Mouse (Mus musculus) heart, postnatal 36 days (tissue): ENCODE data around the gene Cyth3. TPM values are rescaled to one million over a fixed set of nuclear protein-coding genes. Genes with fewer than 3 reads are reported as not detected.

Source experiments
- DNase-seq, 2 experiments: peaks; one replicate each; pipeline ENCODE4 v3.0.0; 2021 to 2022
- intact Hi-C: fragments of 180-260 bp; cut with DNase I; formaldehyde crosslinking; loops from one replicate; pipeline ENCODE4 v1.15.1; 2025
- total RNA-seq, 2 experiments: library from RNA; stranded (reverse); gene quantifications; 2 replicates each; pipeline ENCODE4 v1.2.3; 2021

Gene Cyth3
- total RNA-seq, result 10 to 100 TPM; 34.7 to 40.7 TPM

GRCm38 (mm10) chr5:143621893-143622622, at the start of gene Cyth3:
TSS of gene Cyth3 (plus strand) at chr5:143622447.
- intact Hi-C loops, result loop anchor here (2.0 kb wide), 1 partner anchor 49 kb away; no protein-coding TSS in a partner anchor
- DNase-seq, result peak; percentile 98 to 99

GRCm38 (mm10) chr5:143573067-143573466, 49.2 kb upstream of the Cyth3 start:
- DNase-seq, result no peak
- intact Hi-C loops, result loop anchor here (2.0 kb wide), 1 partner anchor 50 kb away; the partner anchor contains the start of gene Cyth3

GRCm38 (mm10) chr5:143574261-143575178, 47.7 kb upstream of the Cyth3 start:
- DNase-seq, result peak in 1 of 2 experiments; percentile 26
- intact Hi-C loops, result no loop called here

GRCm38 (mm10) chr5:143579537-143580203, 42.6 kb upstream of the Cyth3 start:
- intact Hi-C loops, result no loop called here
- peak in 1 of 2 experiments; percentile 33 for DNase-seq

- no peak for DNase-seq
- intact Hi-C loops, result no loop called here
These were observed 41.3 kb upstream of the Cyth3 start for GRCm38 (mm10) chr5:143580982-143581381.

- intact Hi-C loops, result no loop called here
- no peak for DNase-seq
These were observed 40.4 kb upstream of the Cyth3 start for GRCm38 (mm10) chr5:143581874-143582273.

- intact Hi-C loops, result no loop called here
- DNase-seq, result no peak
These were observed 39.2 kb upstream of the Cyth3 start for GRCm38 (mm10) chr5:143583081-143583480.

GRCm38 (mm10) chr5:143584982-143585381, 37.3 kb upstream of the Cyth3 start:
- intact Hi-C loops, result no loop called here

GRCm38 (mm10) chr5:143586386-143586785, 35.9 kb upstream of the Cyth3 start:
- no peak for DNase-seq

More at GRCm38 (mm10) chr5:143584982-143585381, 37.3 kb upstream of the Cyth3 start:
- DNase-seq, result no peak

GRCm38 (mm10) chr5:143589108-143589507, 33.1 kb upstream of the Cyth3 start:
- DNase-seq, result no peak
- intact Hi-C loops, result no loop called here

More at GRCm38 (mm10) chr5:143586386-143586785, 35.9 kb upstream of the Cyth3 start:
- intact Hi-C loops, result no loop called here

- no peak for DNase-seq
- intact Hi-C loops, result no loop called here
These were observed 29.3 kb upstream of the Cyth3 start for GRCm38 (mm10) chr5:143592926-143593325.

GRCm38 (mm10) chr5:143593563-143594146, 28.6 kb upstream of the Cyth3 start:
- intact Hi-C loops, result no loop called here
- no peak for DNase-seq

- DNase-seq, result no peak
- intact Hi-C loops, result no loop called here
These were observed 27.8 kb upstream of the Cyth3 start for GRCm38 (mm10) chr5:143594291-143595065.

GRCm38 (mm10) chr5:143602051-143602450, 20.2 kb upstream of the Cyth3 start:
- intact Hi-C loops, result no loop called here
- no peak for DNase-seq

- no peak for DNase-seq
- intact Hi-C loops, result no loop called here
These were observed 18.0 kb upstream of the Cyth3 start for GRCm38 (mm10) chr5:143604157-143604774.

GRCm38 (mm10) chr5:143606756-143607155, 15.5 kb upstream of the Cyth3 start:
- intact Hi-C loops, result no loop called here

GRCm38 (mm10) chr5:143608175-143608574, 14.1 kb upstream of the Cyth3 start:
- no peak for DNase-seq
- intact Hi-C loops, result no loop called here

More at GRCm38 (mm10) chr5:143606756-143607155, 15.5 kb upstream of the Cyth3 start:
- no peak for DNase-seq

GRCm38 (mm10) chr5:143611954-143612353, 10.3 kb upstream of the Cyth3 start:
- intact Hi-C loops, result no loop called here
- no peak for DNase-seq

- intact Hi-C loops, result no loop called here
- no peak for DNase-seq
These were observed 9.0 kb upstream of the Cyth3 start for GRCm38 (mm10) chr5:143613265-143613664.
